Mouse (Mus musculus): ENCODE measurements at regions not wholly inside any gene's neighbourhood (a gene's known extent, or its start where the extent isn't known, plus 50 kb on each side); places are given as distances from the start of the nearest gene placed in this dataset.

DNA sequence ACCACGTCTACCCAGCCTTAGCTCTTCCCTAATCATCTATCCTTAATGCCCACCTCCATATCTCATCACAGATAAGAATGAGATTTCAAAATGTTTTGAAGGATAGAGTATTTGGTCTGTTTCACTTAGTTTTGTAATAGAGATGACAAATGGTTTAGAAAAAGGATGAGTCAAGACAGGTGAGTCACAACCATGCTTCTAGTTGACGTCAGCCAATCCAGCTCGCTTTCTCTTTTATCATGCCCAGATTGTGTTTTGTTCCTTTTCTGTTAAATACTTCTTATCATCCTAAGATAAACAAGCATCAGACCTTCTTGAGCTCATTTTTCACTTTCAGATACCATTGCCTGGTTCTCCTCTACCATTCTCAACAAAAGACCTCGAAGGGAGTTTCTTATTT lies 125.4 kb upstream of the Fndc3a start:
- TF ChIP-seq MYC (IDR thresholded peaks at IDR 0.05; ENCODE audit: low read depth, low read length) (no peak), POLR2A (IDR thresholded peaks at IDR 0.05; ENCODE audit: low read depth, low read length) (no peak), EP300 (IDR thresholded peaks at IDR 0.05; ENCODE audit: low read length) (no peak), NELFE (IDR thresholded peaks at IDR 0.05; ENCODE audit: low read depth, low read length) (no peak), PAX5 (IDR thresholded peaks at IDR 0.05; ENCODE audit: low read length) (no peak), GABPA (IDR thresholded peaks at IDR 0.05; ENCODE audit: insufficient replicate concordance, low read depth, low read length) (no peak)
